18 mouse cellular contexts compared by ENCODE assay signal in the genomic region with DNA sequence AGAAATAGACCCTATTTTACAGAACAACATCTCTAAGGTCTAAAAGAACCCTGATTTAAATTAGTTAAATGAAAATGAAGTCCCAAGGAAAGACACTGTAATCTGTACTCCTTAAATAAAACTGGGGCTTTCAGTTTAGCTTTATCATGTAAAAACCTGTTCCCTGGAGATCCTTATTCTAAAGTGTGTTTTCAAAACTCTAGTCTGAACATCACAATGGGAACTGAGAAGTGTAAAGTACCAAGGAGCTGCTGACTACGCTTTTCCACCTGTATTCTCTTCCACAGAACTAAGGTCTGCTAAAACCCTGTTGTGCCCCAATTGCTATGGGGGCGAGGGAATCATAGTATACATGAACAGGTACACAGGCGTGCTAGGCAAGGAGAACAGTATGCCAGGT. TPM values are rescaled to one million over a fixed set of nuclear protein-coding genes. Genes with fewer than 3 reads are reported as not detected.
"Had no signal": no experiment of that assay in that cellular context is flagged by ENCODE, and none has a peak within 500 bp of the region (broad histone marks: within the 10 kb centered on the region; RNA-seq: fewer than 3 reads in every experiment).

No protein-coding gene starts in this region.

- H3K27ac ChIP-seq: kidney, postnatal 0 days; left cerebral cortex, adult 2 months; limb, embryonic 10.5 days; liver, embryonic 13.5 days; midbrain, embryonic 13.5 days had no signal

- H3K4me3 ChIP-seq: left cerebral cortex, adult 2 months; limb, embryonic 10.5 days; liver, embryonic 13.5 days; midbrain, embryonic 13.5 days had no signal

- H3K36me3 ChIP-seq: midbrain, embryonic 13.5 days had no signal

- H3K27me3 ChIP-seq: liver, embryonic 13.5 days; midbrain, embryonic 13.5 days had no signal

- DNase-seq: kidney, adult 11 months; kidney, adult 9 months; kidney, postnatal 4 days; liver, embryonic 13.5 days; lung, adult 2 months; lung, postnatal 36 days; right cerebral cortex, adult 18-20 months; thymus, postnatal 36 days had no signal

- ATAC-seq: lung, postnatal 0 days; midbrain, embryonic 13.5 days had no signal

- H3K9me3 ChIP-seq: limb, embryonic 10.5 days; liver, embryonic 13.5 days; midbrain, embryonic 13.5 days had no signal

- H3K9ac ChIP-seq: midbrain, embryonic 13.5 days had no signal

- H3K4me1 ChIP-seq: limb, embryonic 10.5 days had no signal

- H3K4me2 ChIP-seq: liver, embryonic 13.5 days; midbrain, embryonic 13.5 days had no signal

RNA-seq across cellular contexts. Expression of a gene that starts 43.5 kb away (rescaled TPM):
- polyA plus RNA-seq: intestine, embryonic 14.5 days; kidney, postnatal 0 days; limb, embryonic 10.5 days; liver, embryonic 13.5 days; lung, adult 2 months; lung, postnatal 0 days; midbrain, embryonic 13.5 days; midbrain, postnatal 0 days; neural tube, embryonic 14.5 days; stomach, embryonic 16.5 days; thymus, postnatal 0 days had no signal
